Mouse (Mus musculus) adrenal gland, adult 18-20 months (tissue): ENCODE measurements around the gene Snrpe. TPM values are rescaled to one million over a fixed set of nuclear protein-coding genes. Genes with fewer than 3 reads are reported as not detected.

Experiments
- total RNA-seq, 2 experiments: library from RNA; stranded (reverse); gene quantifications; 1 replicate in 1 of 2; 2 replicates in 1 of 2; pipeline ENCODE4 v1.2.3; 2021

Gene Snrpe
- total RNA-seq, 2 experiments from 2014 or later = 91.3 to 108 TPM

Other genes with a start within 250 kb of the Snrpe start
- 10 to 100 TPM in 1 of 2 experiments, 1 to 10 TPM in 1; 7.7 to 52.9 TPM for gene Etnk2, start 246.7 kb downstream of the Snrpe start, total RNA-seq
- gene Sox13, start 185.9 kb downstream of the Snrpe start, total RNA-seq = 10 to 100 TPM; 14.0 to 18.5 TPM
- 10 to 100 TPM in 1 of 2 experiments, 1 to 10 TPM in 1; 8.4 to 11.0 TPM for gene Zbed6, start 50.6 kb upstream of the Snrpe start, total RNA-seq
- gene Gm38394, start 51.0 kb upstream of the Snrpe start, total RNA-seq = 10 to 100 TPM; 24.4 to 26.2 TPM
- gene Lax1, start 79.8 kb upstream of the Snrpe start, total RNA-seq = under 1 TPM; 0.32 to 0.33 TPM
- gene Atp2b4, start 190.8 kb upstream of the Snrpe start, total RNA-seq = 10 to 100 TPM; 25.1 to 41.5 TPM